Mouse (Mus musculus): ENCODE measurements at regions not wholly inside any gene's neighbourhood (a gene's known extent, or its start where the extent isn't known, plus 50 kb on each side); places are given as distances from the start of the nearest gene placed in this dataset.
A peak's percentile ranks its signal among the peaks of the same experiment; 100 is the strongest.

GRCm38 (mm10) chr8:109012655-109013054, 481.2 kb upstream of the Pmfbp1 start:
- Histone ChIP-seq H3K4me1 (ENCODE audit: control insufficient read depth, low read depth, low read length) (no peaks in the 10 kb centered on the region), H3K4me2 (ENCODE audit: low read depth, low read length) (no peak overlapping the region), H3K36me3 (ENCODE audit: control insufficient read depth, insufficient read depth) (no peaks in the 10 kb centered on the region), H3K9me3 (replicated peaks; ENCODE audit: control insufficient read depth, low read length) (no peaks in the 10 kb centered on the region), H3K9ac (ENCODE audit: low read depth, low read length) (no peak overlapping the region), H3K4me3 (ENCODE audit: low read depth, low read length) (no peak overlapping the region), H3K27ac (ENCODE audit: low read length) (no peak overlapping the region), H3K27me3 (ENCODE audit: control insufficient read depth, insufficient read depth, low read depth, low read length) (no peaks in the 10 kb centered on the region)
- WGBS (ENCODE audit: insufficient replicate concordance) = 46% methylated on average over 8 of the region's 8 CpGs
- ATAC-seq (ENCODE audit: low read depth) = no peak

- Histone ChIP-seq H3K9me3 (replicated peaks; ENCODE audit: control insufficient read depth, low read length) (no peaks in the 10 kb centered on the region), H3K27ac (ENCODE audit: low read length) (no peak overlapping the region), H3K4me3 (ENCODE audit: low read depth, low read length) (no peak overlapping the region), H3K27me3 (ENCODE audit: control insufficient read depth, insufficient read depth, low read depth, low read length) (no peaks in the 10 kb centered on the region), H3K9ac (ENCODE audit: low read depth, low read length) (no peak overlapping the region), H3K4me2 (ENCODE audit: low read depth, low read length) (no peak overlapping the region), H3K36me3 (ENCODE audit: control insufficient read depth, insufficient read depth) (no peaks in the 10 kb centered on the region), H3K4me1 (ENCODE audit: control insufficient read depth, low read depth, low read length) (no peaks in the 10 kb centered on the region)
- ATAC-seq (ENCODE audit: low read depth) = peak; percentile 68
- 50% methylated on average over 7 of the region's 7 CpGs for WGBS (ENCODE audit: insufficient replicate concordance)
Observed at GRCm38 (mm10) chr8:109013577-109013976, 480.2 kb upstream of the Pmfbp1 start.

GRCm38 (mm10) chr8:109014746-109015145, 479.1 kb upstream of the Pmfbp1 start:
- no peak overlapping the region for H3K9ac ChIP-seq (ENCODE audit: low read depth, low read length)
- H3K36me3 ChIP-seq (ENCODE audit: control insufficient read depth, insufficient read depth) = no peaks in the 10 kb centered on the region
- WGBS (ENCODE audit: insufficient replicate concordance) = 55% methylated on average over 7 of the region's 7 CpGs
- H3K4me1 ChIP-seq (ENCODE audit: control insufficient read depth, low read depth, low read length) = no peaks in the 10 kb centered on the region
- no peak; the same call in 1 of the 2 replicates for ATAC-seq (ENCODE audit: low read depth)
- no peak overlapping the region for H3K4me2 ChIP-seq (ENCODE audit: low read depth, low read length)
- no peak overlapping the region for H3K4me3 ChIP-seq (ENCODE audit: low read depth, low read length)
- no peak overlapping the region for H3K27ac ChIP-seq (ENCODE audit: low read length)
- H3K9me3 ChIP-seq (replicated peaks; ENCODE audit: control insufficient read depth, low read length) = no peaks in the 10 kb centered on the region
- no peaks in the 10 kb centered on the region for H3K27me3 ChIP-seq (ENCODE audit: control insufficient read depth, insufficient read depth, low read depth, low read length)

- no peak overlapping the region for H3K4me2 ChIP-seq (ENCODE audit: low read depth, low read length)
- no peak overlapping the region for H3K27ac ChIP-seq (ENCODE audit: low read length)
- no peaks in the 10 kb centered on the region for H3K27me3 ChIP-seq (ENCODE audit: control insufficient read depth, insufficient read depth, low read depth, low read length)
- H3K9me3 ChIP-seq (replicated peaks; ENCODE audit: control insufficient read depth, low read length) = no peaks in the 10 kb centered on the region
- H3K36me3 ChIP-seq (ENCODE audit: control insufficient read depth, insufficient read depth) = no peaks in the 10 kb centered on the region
- no peak for ATAC-seq (ENCODE audit: low read depth)
- H3K4me1 ChIP-seq (ENCODE audit: control insufficient read depth, low read depth, low read length) = no peaks in the 10 kb centered on the region
- H3K9ac ChIP-seq (ENCODE audit: low read depth, low read length) = no peak overlapping the region
- H3K4me3 ChIP-seq (ENCODE audit: low read depth, low read length) = no peak overlapping the region
- 37% methylated on average over 7 of the region's 7 CpGs for WGBS (ENCODE audit: insufficient replicate concordance)
Observed at GRCm38 (mm10) chr8:109019565-109019964, 474.3 kb upstream of the Pmfbp1 start.

GRCm38 (mm10) chr8:109020102-109020501, 473.7 kb upstream of the Pmfbp1 start:
- Histone ChIP-seq H3K27ac (ENCODE audit: low read length) (no peak overlapping the region), H3K27me3 (ENCODE audit: control insufficient read depth, insufficient read depth, low read depth, low read length) (no peaks in the 10 kb centered on the region), H3K9me3 (replicated peaks; ENCODE audit: control insufficient read depth, low read length) (no peaks in the 10 kb centered on the region), H3K9ac (ENCODE audit: low read depth, low read length) (no peak overlapping the region), H3K36me3 (ENCODE audit: control insufficient read depth, insufficient read depth) (no peaks in the 10 kb centered on the region), H3K4me1 (ENCODE audit: control insufficient read depth, low read depth, low read length) (no peaks in the 10 kb centered on the region), H3K4me2 (ENCODE audit: low read depth, low read length) (no peak overlapping the region), H3K4me3 (ENCODE audit: low read depth, low read length) (no peak overlapping the region)
- WGBS (ENCODE audit: insufficient replicate concordance) = 60% methylated on average over 4 of the region's 4 CpGs
- ATAC-seq (ENCODE audit: low read depth) = no peak

- Histone ChIP-seq H3K27ac (ENCODE audit: low read length) (no peak overlapping the region), H3K9me3 (replicated peaks; ENCODE audit: control insufficient read depth, low read length) (no peaks in the 10 kb centered on the region), H3K4me1 (ENCODE audit: control insufficient read depth, low read depth, low read length) (no peaks in the 10 kb centered on the region), H3K36me3 (ENCODE audit: control insufficient read depth, insufficient read depth) (no peaks in the 10 kb centered on the region), H3K4me3 (ENCODE audit: low read depth, low read length) (no peak overlapping the region), H3K27me3 (ENCODE audit: control insufficient read depth, insufficient read depth, low read depth, low read length) (no peaks in the 10 kb centered on the region), H3K4me2 (ENCODE audit: low read depth, low read length) (no peak overlapping the region), H3K9ac (ENCODE audit: low read depth, low read length) (no peak overlapping the region)
- 76% methylated on average over 8 of the region's 8 CpGs for WGBS (ENCODE audit: insufficient replicate concordance)
- no peak for ATAC-seq (ENCODE audit: low read depth)
Observed at GRCm38 (mm10) chr8:109027923-109028322, 465.9 kb upstream of the Pmfbp1 start.

GRCm38 (mm10) chr8:109053608-109054007, 440.2 kb upstream of the Pmfbp1 start:
- no peak overlapping the region for H3K9ac ChIP-seq (ENCODE audit: low read depth, low read length)
- H3K27me3 ChIP-seq (ENCODE audit: control insufficient read depth, insufficient read depth, low read depth, low read length) = no peaks in the 10 kb centered on the region
- no peak overlapping the region for H3K4me2 ChIP-seq (ENCODE audit: low read depth, low read length)
- no peak overlapping the region for H3K27ac ChIP-seq (ENCODE audit: low read length)
- no peaks in the 10 kb centered on the region for H3K36me3 ChIP-seq (ENCODE audit: control insufficient read depth, insufficient read depth)
- ATAC-seq (ENCODE audit: low read depth) = no peak
- H3K4me3 ChIP-seq (ENCODE audit: low read depth, low read length) = no peak overlapping the region
- H3K4me1 ChIP-seq (ENCODE audit: control insufficient read depth, low read depth, low read length) = no peaks in the 10 kb centered on the region
- 60% methylated on average over 4 of the region's 4 CpGs for WGBS (ENCODE audit: insufficient replicate concordance)
- H3K9me3 ChIP-seq (replicated peaks; ENCODE audit: control insufficient read depth, low read length) = peaks cover 2% of the 10 kb centered on the region

GRCm38 (mm10) chr8:109059152-109059551, 434.7 kb upstream of the Pmfbp1 start:
- no peaks in the 10 kb centered on the region for H3K9me3 ChIP-seq (replicated peaks; ENCODE audit: control insufficient read depth, low read length)
- no peaks in the 10 kb centered on the region for H3K36me3 ChIP-seq (ENCODE audit: control insufficient read depth, insufficient read depth)
- no peak for ATAC-seq (ENCODE audit: low read depth)
- H3K4me1 ChIP-seq (ENCODE audit: control insufficient read depth, low read depth, low read length) = no peaks in the 10 kb centered on the region
- H3K27me3 ChIP-seq (ENCODE audit: control insufficient read depth, insufficient read depth, low read depth, low read length) = no peaks in the 10 kb centered on the region
- no peak overlapping the region for H3K9ac ChIP-seq (ENCODE audit: low read depth, low read length)
- WGBS (ENCODE audit: insufficient replicate concordance) = 54% methylated on average over 5 of the region's 5 CpGs
- H3K4me2 ChIP-seq (ENCODE audit: low read depth, low read length) = no peak overlapping the region
- H3K4me3 ChIP-seq (ENCODE audit: low read depth, low read length) = no peak overlapping the region
- H3K27ac ChIP-seq (ENCODE audit: low read length) = no peak overlapping the region

GRCm38 (mm10) chr8:109062376-109062775, 431.5 kb upstream of the Pmfbp1 start:
- Histone ChIP-seq H3K27ac (ENCODE audit: low read length) (no peak overlapping the region), H3K9ac (ENCODE audit: low read depth, low read length) (no peak overlapping the region), H3K36me3 (ENCODE audit: control insufficient read depth, insufficient read depth) (no peaks in the 10 kb centered on the region), H3K4me3 (ENCODE audit: low read depth, low read length) (no peak overlapping the region), H3K9me3 (replicated peaks; ENCODE audit: control insufficient read depth, low read length) (no peaks in the 10 kb centered on the region), H3K27me3 (ENCODE audit: control insufficient read depth, insufficient read depth, low read depth, low read length) (no peaks in the 10 kb centered on the region), H3K4me2 (ENCODE audit: low read depth, low read length) (no peak overlapping the region), H3K4me1 (ENCODE audit: control insufficient read depth, low read depth, low read length) (no peaks in the 10 kb centered on the region)
- no peak for ATAC-seq (ENCODE audit: low read depth)

GRCm38 (mm10) chr8:109073715-109074114, 420.1 kb upstream of the Pmfbp1 start:
- Histone ChIP-seq H3K36me3 (ENCODE audit: control insufficient read depth, insufficient read depth) (no peaks in the 10 kb centered on the region), H3K4me3 (ENCODE audit: low read depth, low read length) (no peak overlapping the region), H3K4me2 (ENCODE audit: low read depth, low read length) (no peak overlapping the region), H3K27ac (ENCODE audit: low read length) (no peak overlapping the region), H3K27me3 (ENCODE audit: control insufficient read depth, insufficient read depth, low read depth, low read length) (no peaks in the 10 kb centered on the region), H3K9me3 (replicated peaks; ENCODE audit: control insufficient read depth, low read length) (no peaks in the 10 kb centered on the region), H3K9ac (ENCODE audit: low read depth, low read length) (no peak overlapping the region), H3K4me1 (ENCODE audit: control insufficient read depth, low read depth, low read length) (no peaks in the 10 kb centered on the region)
- ATAC-seq (ENCODE audit: low read depth) = no peak
- 52% methylated on average over 4 of the region's 4 CpGs for WGBS (ENCODE audit: insufficient replicate concordance)
